In genomic region chr15:78178397-78178796, GRCm38 (mm10) we compare ENCODE assay signal across 8 mouse cellular contexts. TPM values are rescaled to one million over a fixed set of nuclear protein-coding genes. Genes with fewer than 3 reads are reported as not detected.
DNase-seq lines count a peak whose midpoint lies in the region; ATAC-seq and TF ChIP-seq lines count a peak whose summit lies in the region.
"Had no signal": no experiment of that assay in that cellular context is flagged by ENCODE, and none has a peak within 500 bp of the region (broad histone marks: within the 10 kb centered on the region; RNA-seq: fewer than 3 reads in every experiment).

No protein-coding gene starts in this region.

- no peaks in the 10 kb centered on the region for H3K9me3 ChIP-seq in G1E (replicated peaks)
- H3K9me3 ChIP-seq in embryonic facial prominence, embryonic 14.5 days (ENCODE audit: control insufficient read depth, low read length), result no peaks in the 10 kb centered on the region
- no peaks in the 10 kb centered on the region for H3K9me3 ChIP-seq in hindbrain, embryonic 15.5 days
- H3K9me3 ChIP-seq in limb, embryonic 11.5 days (ENCODE audit: control insufficient read depth, low read length), result no peaks in the 10 kb centered on the region
- H3K9me3 ChIP-seq: limb, embryonic 15.5 days had no signal

- peak; percentile 71 for DNase-seq in G1E (ENCODE audit: low spot score)
- peak; percentile 92 for DNase-seq in adrenal gland, postnatal 10 days
- DNase-seq in embryonic facial prominence, embryonic 14.5 days (ENCODE audit: low spot score), result peak; percentile 62
- DNase-seq in limb, embryonic 11.5 days (ENCODE audit: low spot score), result peak; percentile 88
- peak; percentile 79 to 83 for DNase-seq in natural killer cell, adult 2 months (ENCODE audit: low spot score in 2 of 2)
- DNase-seq in spleen, postnatal 36 days (ENCODE audit: low spot score in 2 of 2), result peak; percentile 64 to 65

- H3K36me3 ChIP-seq in G1E (replicated peaks), result no peaks in the 10 kb centered on the region
- H3K36me3 ChIP-seq in embryonic facial prominence, embryonic 14.5 days (ENCODE audit: control insufficient read depth, insufficient read depth, low read length), result no peaks in the 10 kb centered on the region
- no peaks in the 10 kb centered on the region for H3K36me3 ChIP-seq in hindbrain, embryonic 15.5 days
- H3K36me3 ChIP-seq in limb, embryonic 11.5 days (ENCODE audit: control insufficient read depth, insufficient read depth, low read length), result no peaks in the 10 kb centered on the region
- H3K36me3 ChIP-seq: limb, embryonic 15.5 days had no signal

- no peak overlapping the region for H3K4me3 ChIP-seq in G1E (ENCODE audit: low read depth, low read length)
- no peak overlapping the region for H3K4me3 ChIP-seq in embryonic facial prominence, embryonic 14.5 days (ENCODE audit: low read depth, low read length)
- H3K4me3 ChIP-seq in hindbrain, embryonic 15.5 days, result no peak overlapping the region
- no peak overlapping the region for H3K4me3 ChIP-seq in limb, embryonic 11.5 days (ENCODE audit: low read depth, low read length)
- H3K4me3 ChIP-seq: limb, embryonic 15.5 days had no signal

- no peak overlapping the region for H3K4me2 ChIP-seq in embryonic facial prominence, embryonic 14.5 days (ENCODE audit: low read depth, low read length)
- 0 out of 2 replicates have a peak overlapping the region, but pooled peaks have one; percentile 14 for H3K4me2 ChIP-seq in hindbrain, embryonic 15.5 days
- H3K4me2 ChIP-seq in limb, embryonic 11.5 days (ENCODE audit: low read depth, severe bottlenecking), result no peak overlapping the region
- H3K4me2 ChIP-seq: limb, embryonic 15.5 days had no signal

- no peak for ATAC-seq in G1E (ENCODE audit: extremely low read depth, insufficient number of reproducible peaks, low FRiP score, poor library complexity, severe bottlenecking)
- no peak for ATAC-seq in embryonic facial prominence, embryonic 14.5 days (ENCODE audit: low read depth)
- ATAC-seq in hindbrain, embryonic 15.5 days (ENCODE audit: low FRiP score, low read depth), result no peak
- no peak for ATAC-seq in limb, embryonic 11.5 days (ENCODE audit: insufficient number of reproducible peaks, low FRiP score, low TSS enrichment, low read depth)

- peaks cover 34% of the 10 kb centered on the region for H3K27me3 ChIP-seq in G1E (ENCODE audit: insufficient read depth, low read length)
- H3K27me3 ChIP-seq in embryonic facial prominence, embryonic 14.5 days (replicated peaks; ENCODE audit: control insufficient read depth, insufficient read depth, low read length), result peaks cover 9% of the 10 kb centered on the region; the same call in 1 of the 2 replicates
- H3K27me3 ChIP-seq in hindbrain, embryonic 15.5 days, result no peaks in the 10 kb centered on the region
- H3K27me3 ChIP-seq in limb, embryonic 11.5 days (ENCODE audit: control insufficient read depth, insufficient read depth, low read length), result no peaks in the 10 kb centered on the region
- H3K27me3 ChIP-seq: limb, embryonic 15.5 days had no signal

- peak; percentile 95 for TF ChIP-seq CTCF in G1E (IDR thresholded peaks at IDR 0.05; ENCODE audit: low read depth, low read length)

- 7% methylated on average over 8 of the region's 9 CpGs for WGBS in embryonic facial prominence, embryonic 14.5 days
- 3% methylated on average over 9 of the region's 9 CpGs for WGBS in hindbrain, embryonic 15.5 days
- 8% methylated on average over 9 of the region's 9 CpGs for WGBS in limb, embryonic 11.5 days

- H3K4me1 ChIP-seq in G1E (ENCODE audit: insufficient read depth, low read depth, low read length), result peaks cover 30% of the 10 kb centered on the region
- peaks cover 9% of the 10 kb centered on the region for H3K4me1 ChIP-seq in embryonic facial prominence, embryonic 14.5 days (ENCODE audit: control insufficient read depth, insufficient read depth, low read length)
- H3K4me1 ChIP-seq in hindbrain, embryonic 15.5 days (replicated peaks), result peaks cover 50% of the 10 kb centered on the region
- H3K4me1 ChIP-seq in limb, embryonic 11.5 days (ENCODE audit: control insufficient read depth, insufficient read depth, low read length), result no peaks in the 10 kb centered on the region

- H3K9ac ChIP-seq in embryonic facial prominence, embryonic 14.5 days (ENCODE audit: low read depth, low read length), result no peak overlapping the region
- H3K9ac ChIP-seq in hindbrain, embryonic 15.5 days, result no peak overlapping the region
- H3K9ac ChIP-seq in limb, embryonic 11.5 days (ENCODE audit: low read length), result no peak overlapping the region
- H3K9ac ChIP-seq: limb, embryonic 15.5 days had no signal

- no peak overlapping the region for H3K27ac ChIP-seq in embryonic facial prominence, embryonic 14.5 days (replicated peaks; ENCODE audit: low read depth, low read length)
- peak overlapping the region; percentile 63 for H3K27ac ChIP-seq in hindbrain, embryonic 15.5 days (replicated peaks)
- no peak overlapping the region for H3K27ac ChIP-seq in limb, embryonic 11.5 days (replicated peaks; ENCODE audit: low read depth, low read length)
- H3K27ac ChIP-seq: limb, embryonic 15.5 days had no signal

RNA-seq across cellular contexts. Expression of gene Ift27, which starts 4.5 kb away (rescaled TPM):
- total RNA-seq in G1E (2014; fragmentation: Nextera tagmentation), result 15.4 and 16.7 TPM in 2 replicates
- total RNA-seq in G1E (2017), result 15.7 and 17.8 TPM in 2 replicates
- polyA plus RNA-seq in G1E (2012), result 97.5 and 143 TPM in 2 replicates
- 10 to 100 TPM; 19.4 to 22.9 TPM for total RNA-seq in adrenal gland, postnatal 10 days (2021)
- polyA plus RNA-seq in embryonic facial prominence, embryonic 14.5 days (2014; fragmentation: Nextera tagmentation; extraction: Ambion mirVana), result 84.7 and 96.6 TPM in 2 replicates
- polyA plus RNA-seq in hindbrain, embryonic 15.5 days (2015; fragmentation: Nextera tagmentation; extraction: Ambion mirVana), result 102 and 109 TPM in 2 replicates
- 111 and 119 TPM in 2 replicates for polyA plus RNA-seq in limb, embryonic 11.5 days (2014; fragmentation: Nextera tagmentation; extraction: Ambion mirVana)

RNA-seq across cellular contexts. Expression of gene Pvalb, which starts 27.8 kb away (rescaled TPM):
- total RNA-seq in G1E (2014; fragmentation: Nextera tagmentation), result not detected in 2 replicates
- total RNA-seq in G1E (2017), result not detected in 2 replicates
- polyA plus RNA-seq in G1E (2012), result not detected in 2 replicates
- 100 to 1,000 TPM; 132 to 141 TPM for total RNA-seq in adrenal gland, postnatal 10 days (2021)
- 2.5 and 3.4 TPM in 2 replicates for polyA plus RNA-seq in embryonic facial prominence, embryonic 14.5 days (2014; fragmentation: Nextera tagmentation; extraction: Ambion mirVana)
- 7.6 and 9.0 TPM in 2 replicates for polyA plus RNA-seq in hindbrain, embryonic 15.5 days (2015; fragmentation: Nextera tagmentation; extraction: Ambion mirVana)
- 4.6 and 5.1 TPM in 2 replicates for polyA plus RNA-seq in limb, embryonic 11.5 days (2014; fragmentation: Nextera tagmentation; extraction: Ambion mirVana)

RNA-seq across cellular contexts. Expression of gene Cacng2, which starts 58.6 kb away (rescaled TPM):
- total RNA-seq in G1E (2014; fragmentation: Nextera tagmentation), result not detected in 2 replicates
- total RNA-seq in G1E (2017), result under 0.01 and 0.05 TPM in 2 replicates
- not detected in 2 replicates for polyA plus RNA-seq in G1E (2012)
- total RNA-seq in adrenal gland, postnatal 10 days (2021), result under 1 TPM; 0.39 to 0.48 TPM
- 0.13 and 0.14 TPM in 2 replicates for polyA plus RNA-seq in embryonic facial prominence, embryonic 14.5 days (2014; fragmentation: Nextera tagmentation; extraction: Ambion mirVana)
- polyA plus RNA-seq in hindbrain, embryonic 15.5 days (2015; fragmentation: Nextera tagmentation; extraction: Ambion mirVana), result 16.5 and 17.4 TPM in 2 replicates
- not detected in 2 replicates for polyA plus RNA-seq in limb, embryonic 11.5 days (2014; fragmentation: Nextera tagmentation; extraction: Ambion mirVana)

Comparison
In these comparisons a context has a peak if more than half of its experiments do, and no peak if none do; other contexts are left out.
1. RNA of gene Cacng2, which starts 58.6 kb away (polyA plus RNA-seq): 16.5 to 17.4 TPM in hindbrain, embryonic 15.5 days; 0.13 to 0.14 TPM in embryonic facial prominence, embryonic 14.5 days, not detected in G1E and not detected in limb, embryonic 11.5 days; every median in the first group is over 10 times any median in the second.
2. Peak in every context shown above with its lines, with median percentiles within 50 percentile points of each other: DNase-seq.